Mouse (Mus musculus) lung, postnatal 0 days (tissue): ENCODE data around the gene Gm19965.

Experiments
- CTCF ChIP-seq: IDR thresholded peaks from 2 replicates; pipeline ENCODE4 v1.5.1; 2016; ENCODE audit warnings: antibody characterized with exemption, mild to moderate bottlenecking
- EP300 ChIP-seq: IDR thresholded peaks from 2 replicates; pipeline ENCODE4 v1.6.1; 2016; ENCODE audit warnings: antibody characterized with exemption, mild to moderate bottlenecking, control low read depth

GRCm38 (mm10) chr1:116802683-116803082 lies at the start of gene Gm19965:
- TF ChIP-seq EP300 (no peak), CTCF (no peak)
